Mouse (Mus musculus) myocyte (in vitro differentiated cells): Measurements from ENCODE around the gene Igf2bp3. TPM values are rescaled to one million over a fixed set of nuclear protein-coding genes. Genes with fewer than 3 reads are reported as not detected.

Experiments used
- H3K27me3 ChIP-seq: one replicate; pipeline ENCODE4 v1.6.1; 2011; ENCODE audit not compliant: control insufficient read depth, insufficient read depth, insufficient read length
- H3K36me3 ChIP-seq: one replicate; pipeline ENCODE4 v1.6.1; 2011; ENCODE audit not compliant: control insufficient read depth, insufficient read depth
- H3K4me2 ChIP-seq: one replicate; pipeline ENCODE4 v1.6.1; 2011; ENCODE audit warnings: low read depth, control low read depth
- H3K4me3 ChIP-seq: one replicate; pipeline ENCODE4 v1.5.1; 2011; ENCODE audit warnings: mild to moderate bottlenecking, control low read depth, moderate library complexity
- H3K79me2 ChIP-seq: one replicate; pipeline ENCODE4 v1.6.1; 2011; ENCODE audit not compliant: control insufficient read depth, insufficient read depth
- H3ac ChIP-seq: one replicate; pipeline ENCODE4 v1.6.1; 2011; ENCODE audit not compliant: control insufficient read depth, insufficient read length
- CEBPB ChIP-seq: IDR thresholded peaks from 2 replicates; pipeline ENCODE4 v1.6.1; 2011; ENCODE audit warnings: mild to moderate bottlenecking, moderate library complexity; ENCODE audit not compliant: poor library complexity, insufficient read depth, severe bottlenecking
- E2F4 ChIP-seq: IDR thresholded peaks from one replicate; pipeline ENCODE4 v1.6.1; 2011; ENCODE audit warnings: mild to moderate bottlenecking, control low read depth, moderate library complexity; ENCODE audit not compliant: insufficient read depth
- MAX ChIP-seq: IDR thresholded peaks from one replicate; pipeline ENCODE4 v1.6.1; 2011; ENCODE audit warnings: low read depth, mild to moderate bottlenecking, control low read depth
- MYOD1 ChIP-seq, 3 experiments: IDR thresholded peaks; one replicate each; pipeline ENCODE4 v1.6.1; 2011; ENCODE audit warnings: control low read depth in 2 of 3, low read depth in 2 of 3, mild to moderate bottlenecking in 2 of 3, moderate library complexity in 1 of 3; ENCODE audit not compliant: insufficient read length in 2 of 3, control insufficient read depth in 1 of 3
- MYOG ChIP-seq, 3 experiments: IDR thresholded peaks; one replicate each; pipeline ENCODE4 v1.6.1; 2011; ENCODE audit warnings: control low read depth in 2 of 3, low read depth in 2 of 3, mild to moderate bottlenecking in 2 of 3; ENCODE audit not compliant: insufficient read length in 2 of 3, control insufficient read depth in 1 of 3, insufficient read depth in 1 of 3
- POLR2A ChIP-seq: IDR thresholded peaks from one replicate; pipeline ENCODE4 v1.6.1; 2011; ENCODE audit warnings: low read depth, mild to moderate bottlenecking, control low read depth, moderate library complexity; ENCODE audit not compliant: insufficient read length
- POLR2AphosphoS2 ChIP-seq: IDR thresholded peaks from one replicate; pipeline ENCODE4 v1.6.1; 2011; ENCODE audit warnings: low read depth, control low read depth; ENCODE audit not compliant: insufficient read length
- REST ChIP-seq: IDR thresholded peaks from one replicate; pipeline ENCODE4 v1.6.1; 2011; ENCODE audit warnings: mild to moderate bottlenecking, control low read depth, moderate library complexity; ENCODE audit not compliant: insufficient read depth, insufficient read length
- SRF ChIP-seq: IDR thresholded peaks from one replicate; pipeline ENCODE4 v1.6.1; 2011; ENCODE audit warnings: low read depth; ENCODE audit not compliant: control insufficient read depth, insufficient read length
- TCF12 ChIP-seq: IDR thresholded peaks from one replicate; pipeline ENCODE4 v1.6.1; 2011; ENCODE audit warnings: mild to moderate bottlenecking, control low read depth; ENCODE audit not compliant: poor library complexity, insufficient read depth, severe bottlenecking
- TCF3 ChIP-seq: IDR thresholded peaks from one replicate; pipeline ENCODE4 v1.6.1; 2011; ENCODE audit warnings: low read depth, control low read depth; ENCODE audit not compliant: insufficient read length
- USF1 ChIP-seq: IDR thresholded peaks from one replicate; pipeline ENCODE4 v1.6.1; 2011; ENCODE audit warnings: low read depth, mild to moderate bottlenecking, control low read depth, moderate library complexity
- polyA plus RNA-seq: library from polyadenylated mRNA; unstranded; fragments of >200 nt; fragmentation: generic; extraction: Trizol; gene quantifications from one replicate; pipeline ENCODE4 v1.2.1, GENCODE M21; 2012; ENCODE audit warnings: missing spikeins

Gene Igf2bp3
- polyA plus RNA-seq, 1 experiment, result 0.26 TPM

DNA sequence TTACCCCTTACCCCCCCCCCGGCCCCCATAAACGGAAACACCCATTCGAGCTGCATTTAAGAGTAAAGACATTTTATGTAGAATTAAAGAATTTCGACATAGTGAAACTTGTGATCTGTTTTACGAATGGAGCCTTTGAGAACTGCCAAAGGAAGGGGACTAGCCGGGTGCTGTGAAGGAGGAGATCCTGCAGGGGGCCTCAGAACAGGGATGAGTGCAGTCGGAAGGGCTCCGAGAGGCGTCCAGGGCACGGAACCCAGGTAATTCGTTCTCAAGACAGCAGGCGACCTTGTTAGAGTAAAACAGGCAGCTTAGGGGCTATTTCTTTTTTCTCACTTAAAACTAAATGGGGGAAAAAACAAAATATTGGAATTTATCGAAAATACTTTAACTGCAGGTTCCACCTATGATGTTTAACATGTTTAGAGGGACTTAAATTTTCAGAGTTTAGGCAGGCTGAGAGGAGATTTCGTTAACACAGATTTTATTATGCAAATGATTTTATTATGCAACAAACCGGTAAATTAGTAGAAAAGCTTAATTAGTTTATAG is 12.5 kb upstream of the Igf2bp3 start:
- no peaks in the 10 kb centered on the region for H3K79me2 ChIP-seq
- H3K4me3 ChIP-seq, result no peak overlapping the region
- H3K27me3 ChIP-seq, result peaks cover 42% of the 10 kb centered on the region
- TF ChIP-seq MYOG (IDR thresholded peaks at IDR 0.05; ENCODE audit: control insufficient read depth in 1 of 3, insufficient read depth in 1 of 3, insufficient read length in 2 of 3, low read depth in 2 of 3), result no peak
- no peak for TF ChIP-seq POLR2AphosphoS2
- TF ChIP-seq MAX, result no peak
- TF ChIP-seq USF1, result no peak
- TF ChIP-seq SRF, result no peak
- TF ChIP-seq TCF3, result no peak
- TF ChIP-seq REST, result no peak
- TF ChIP-seq E2F4, result no peak
- no peak overlapping the region for H3K4me2 ChIP-seq
- no peaks in the 10 kb centered on the region for H3K36me3 ChIP-seq
- no peak overlapping the region for H3ac ChIP-seq

DNA sequence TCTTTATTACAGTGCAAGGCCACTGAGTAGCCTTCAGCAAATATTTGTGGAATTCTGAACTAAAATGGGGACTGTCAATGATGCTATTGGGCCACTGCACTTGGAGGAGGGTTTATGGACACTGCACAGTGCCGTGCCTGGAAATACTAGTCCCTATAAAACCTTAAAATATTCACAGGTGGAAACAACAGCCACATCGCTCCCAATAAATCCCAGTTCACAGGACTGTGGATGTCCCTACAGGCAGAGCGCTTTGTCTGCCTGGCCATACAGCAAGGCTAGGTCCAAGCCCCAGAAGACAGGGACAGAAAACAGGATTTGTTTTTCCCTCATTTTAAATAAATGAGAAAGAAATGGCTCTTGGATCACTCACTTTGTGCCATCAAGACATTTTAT is 11.0 kb upstream of the Igf2bp3 start:
- Histone ChIP-seq H3ac (no peak overlapping the region), H3K4me2 (no peak overlapping the region), H3K36me3 (no peaks in the 10 kb centered on the region), H3K27me3 (peaks cover 48% of the 10 kb centered on the region), H3K4me3 (no peak overlapping the region), H3K79me2 (no peaks in the 10 kb centered on the region)
- TF ChIP-seq CEBPB, result no peak
- TF ChIP-seq MYOG (IDR thresholded peaks at IDR 0.05; ENCODE audit: control insufficient read depth in 1 of 3, insufficient read depth in 1 of 3, insufficient read length in 2 of 3, low read depth in 2 of 3), result no peak
- TF ChIP-seq SRF, result no peak
- no peak for TF ChIP-seq REST
- no peak for TF ChIP-seq TCF12
- TF ChIP-seq POLR2AphosphoS2, result no peak
- TF ChIP-seq MAX, result no peak
- TF ChIP-seq MYOD1 (IDR thresholded peaks at IDR 0.05; ENCODE audit: control insufficient read depth in 1 of 3, insufficient read length in 2 of 3, low read depth in 2 of 3), result no peak
- no peak for TF ChIP-seq USF1
- no peak for TF ChIP-seq TCF3
- no peak for TF ChIP-seq E2F4
- TF ChIP-seq POLR2A, result no peak

DNA sequence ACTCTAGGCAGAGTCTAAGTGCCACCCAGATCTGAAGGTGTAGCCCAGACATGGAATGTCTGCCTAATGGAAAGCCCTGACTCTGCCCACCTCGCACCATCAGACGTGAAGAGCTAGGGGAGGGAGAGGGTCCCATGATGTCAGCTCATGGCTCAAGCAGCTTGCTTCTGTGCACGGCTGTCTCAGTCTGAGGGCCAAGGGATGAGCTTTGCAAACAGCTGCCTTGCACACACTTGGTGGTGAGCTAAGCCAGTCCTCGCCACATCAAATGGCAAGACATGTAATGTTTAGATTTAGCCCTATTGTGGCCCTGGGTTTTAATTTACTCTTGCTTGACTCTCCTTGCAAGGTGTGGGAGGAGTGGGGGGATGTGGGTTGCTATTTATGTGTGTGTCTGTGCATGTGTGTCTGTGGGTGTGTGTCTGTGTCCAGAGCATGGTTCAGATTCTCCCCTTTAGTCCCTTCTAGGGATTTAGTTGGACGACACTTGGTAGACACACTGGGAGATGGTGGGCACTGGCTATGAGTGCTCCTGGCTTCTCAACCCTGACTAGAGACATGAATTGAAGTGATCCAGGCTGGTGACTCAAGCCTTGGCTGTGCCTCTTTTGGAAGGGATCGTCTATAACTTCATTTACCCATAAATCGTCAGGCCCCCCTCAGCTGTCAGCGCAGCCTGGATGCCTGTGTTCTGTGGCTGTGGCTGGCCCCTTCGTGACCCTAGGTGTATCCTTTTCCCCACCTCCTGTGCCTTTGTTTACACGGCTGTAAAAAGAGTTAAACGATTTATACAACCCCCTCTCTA is 10.4 kb upstream of the Igf2bp3 start:
- no peak overlapping the region for H3ac ChIP-seq
- H3K79me2 ChIP-seq, result no peaks in the 10 kb centered on the region
- no peak for TF ChIP-seq POLR2A
- peak in 2 of 3 experiments; percentile 55 to 79 for TF ChIP-seq MYOG (IDR thresholded peaks at IDR 0.05; ENCODE audit: control insufficient read depth in 1 of 3, insufficient read depth in 1 of 3, insufficient read length in 2 of 3, low read depth in 2 of 3)
- TF ChIP-seq MYOD1 (IDR thresholded peaks at IDR 0.05; ENCODE audit: control insufficient read depth in 1 of 3, insufficient read length in 2 of 3, low read depth in 2 of 3), result peak in 2 of 3 experiments; percentile 86 to 95
- H3K4me3 ChIP-seq, result no peak overlapping the region
- no peaks in the 10 kb centered on the region for H3K36me3 ChIP-seq
- peaks cover 51% of the 10 kb centered on the region for H3K27me3 ChIP-seq
- no peak overlapping the region for H3K4me2 ChIP-seq

- Histone ChIP-seq H3K36me3 (no peaks in the 10 kb centered on the region), H3K4me2 (no peak overlapping the region), H3ac (no peak overlapping the region), H3K4me3 (no peak overlapping the region), H3K27me3 (peaks cover 52% of the 10 kb centered on the region), H3K79me2 (no peaks in the 10 kb centered on the region)
- TF ChIP-seq CEBPB (no peak), POLR2A (no peak), TCF12 (no peak), MAX (no peak), MYOG (IDR thresholded peaks at IDR 0.05; ENCODE audit: control insufficient read depth in 1 of 3, insufficient read depth in 1 of 3, insufficient read length in 2 of 3, low read depth in 2 of 3) (no peak), USF1 (no peak), SRF (no peak), POLR2AphosphoS2 (no peak), REST (no peak), TCF3 (no peak)
Observed at GRCm38 (mm10) chr6:49221906-49222305, 7.1 kb upstream of the Igf2bp3 start.

GRCm38 (mm10) chr6:49219920-49220604 is 5.3 kb upstream of the Igf2bp3 start:
- Histone ChIP-seq H3ac (no peak overlapping the region), H3K4me3 (no peak overlapping the region), H3K27me3 (peaks cover 47% of the 10 kb centered on the region), H3K36me3 (no peaks in the 10 kb centered on the region), H3K79me2 (no peaks in the 10 kb centered on the region), H3K4me2 (no peak overlapping the region)
- TF ChIP-seq SRF (no peak), CEBPB (no peak), E2F4 (no peak), MAX (no peak), REST (no peak), POLR2A (no peak), MYOD1 (IDR thresholded peaks at IDR 0.05; ENCODE audit: control insufficient read depth in 1 of 3, insufficient read length in 2 of 3, low read depth in 2 of 3) (no peak), MYOG (IDR thresholded peaks at IDR 0.05; ENCODE audit: control insufficient read depth in 1 of 3, insufficient read depth in 1 of 3, insufficient read length in 2 of 3, low read depth in 2 of 3) (no peak), POLR2AphosphoS2 (no peak), TCF12 (no peak), TCF3 (no peak), USF1 (no peak)
